Mouse (Mus musculus) 3134 (cell line): ENCODE measurements around the gene Prkcg.
A peak's percentile ranks its signal among the peaks of the same experiment; 100 is the strongest.
"Not testable (repeated sequence)": the region's sequence is repeated elsewhere in the genome, so short reads cannot be mapped to it uniquely, and the experiment has no call there.

ENCODE experiments used
- DNase-seq: peaks from one replicate; pipeline ENCODE4 v3.0.0-alpha.2; 2011; ENCODE audit warnings: low spot score; ENCODE audit not compliant: insufficient read length; ENCODE audit errors: extremely low read depth

The Prkcg gene

DNA sequence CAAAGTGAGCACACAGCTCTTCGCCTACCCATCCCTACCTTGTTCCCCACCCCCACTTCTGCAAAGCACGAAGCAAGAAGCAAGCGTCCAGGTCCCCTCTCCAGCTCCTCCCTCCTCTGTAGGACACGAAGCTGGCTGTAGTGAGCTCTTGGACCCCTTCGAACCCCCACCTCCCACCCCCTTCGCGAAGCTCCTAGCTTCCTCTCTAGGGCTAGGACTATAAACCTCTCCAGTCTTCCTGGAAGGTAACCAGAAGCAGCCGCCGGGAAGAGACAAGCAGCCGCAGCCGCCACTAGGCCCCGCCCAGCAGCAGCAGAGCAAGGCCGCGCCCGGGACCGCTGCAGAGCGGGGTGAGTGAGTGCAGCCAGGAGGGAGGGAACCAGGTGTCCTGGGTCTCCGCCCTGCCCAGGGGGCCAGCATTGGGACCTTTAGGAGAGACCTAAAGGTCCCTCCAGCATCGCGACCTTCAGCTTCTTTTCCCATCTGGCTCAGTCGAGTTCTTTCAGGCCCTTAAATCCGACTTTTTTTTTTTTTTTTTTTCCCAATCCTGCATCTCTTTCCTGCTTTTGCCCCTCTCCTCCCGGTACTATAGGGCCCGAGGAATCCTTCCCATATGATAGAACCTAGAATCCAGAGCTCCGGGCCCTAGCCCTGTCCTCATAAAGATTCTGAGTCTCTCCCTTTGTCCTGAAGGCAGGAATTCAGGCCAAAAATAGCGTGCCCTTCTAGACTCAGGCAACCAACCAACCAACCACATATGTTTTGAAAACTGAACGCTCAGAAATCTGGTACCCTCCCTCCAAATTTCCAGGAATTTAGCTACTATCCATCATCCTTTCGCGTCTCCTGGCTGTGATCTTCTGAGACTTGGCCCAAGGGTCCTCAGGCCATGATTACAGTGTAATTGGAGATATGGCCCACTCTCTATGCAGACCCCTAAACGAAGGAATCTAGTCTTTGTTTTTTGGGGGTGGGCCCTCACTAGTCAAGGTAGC, at the start of gene Prkcg, which contains the start of gene Myadm:
Prkcg (plus strand) TSS at position 204 of the 995 bp plus-strand sequence.
Myadm (plus strand) TSS at position 105 of the 995 bp plus-strand sequence.
- peak; percentile 83 for DNase-seq

DNA sequence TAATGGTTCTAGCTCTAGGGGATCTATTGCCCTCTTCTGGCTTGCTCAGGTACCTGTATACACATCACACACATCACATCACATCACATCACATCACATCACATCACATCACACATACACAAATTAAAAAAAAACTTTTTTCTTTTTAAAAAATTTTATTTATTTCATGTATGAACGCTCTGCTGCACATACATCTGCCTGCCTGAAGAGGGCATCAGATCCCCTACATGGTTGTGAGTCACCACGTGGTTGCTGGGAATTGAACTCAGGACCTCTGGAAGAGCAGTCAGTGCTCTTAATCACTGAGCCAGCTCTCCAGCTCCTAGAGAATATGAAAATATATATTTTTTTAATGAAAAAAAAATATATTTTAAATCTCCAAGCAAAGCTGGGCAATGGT, 49.8 kb upstream of the Prkcg start:
- no peak for DNase-seq

- DNase-seq, result no peak
These were observed 28.3 kb upstream of the Prkcg start for GRCm38 (mm10) chr7:3260701-3261100.

GRCm38 (mm10) chr7:3261446-3261845, 27.5 kb upstream of the Prkcg start:
- DNase-seq, result no peak

DNA sequence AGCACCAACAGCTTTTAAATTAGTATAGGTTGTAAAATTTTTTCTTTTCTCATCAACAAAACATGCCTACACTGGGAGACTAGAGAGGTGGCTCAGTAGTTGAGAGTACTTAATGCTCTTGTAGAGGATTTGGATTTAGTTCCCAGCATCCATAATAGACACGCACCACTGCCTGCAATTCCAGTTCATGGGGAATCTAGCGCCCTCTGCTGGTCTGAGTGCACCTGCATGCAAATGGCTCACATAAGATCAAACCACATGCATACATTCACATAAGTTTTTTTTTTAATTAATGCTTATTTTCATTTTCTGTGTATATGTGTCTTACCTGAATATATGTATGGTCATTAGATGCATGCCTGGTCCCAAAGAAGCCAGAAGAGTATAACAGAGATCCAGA, 26.2 kb upstream of the Prkcg start:
- no peak for DNase-seq

DNA sequence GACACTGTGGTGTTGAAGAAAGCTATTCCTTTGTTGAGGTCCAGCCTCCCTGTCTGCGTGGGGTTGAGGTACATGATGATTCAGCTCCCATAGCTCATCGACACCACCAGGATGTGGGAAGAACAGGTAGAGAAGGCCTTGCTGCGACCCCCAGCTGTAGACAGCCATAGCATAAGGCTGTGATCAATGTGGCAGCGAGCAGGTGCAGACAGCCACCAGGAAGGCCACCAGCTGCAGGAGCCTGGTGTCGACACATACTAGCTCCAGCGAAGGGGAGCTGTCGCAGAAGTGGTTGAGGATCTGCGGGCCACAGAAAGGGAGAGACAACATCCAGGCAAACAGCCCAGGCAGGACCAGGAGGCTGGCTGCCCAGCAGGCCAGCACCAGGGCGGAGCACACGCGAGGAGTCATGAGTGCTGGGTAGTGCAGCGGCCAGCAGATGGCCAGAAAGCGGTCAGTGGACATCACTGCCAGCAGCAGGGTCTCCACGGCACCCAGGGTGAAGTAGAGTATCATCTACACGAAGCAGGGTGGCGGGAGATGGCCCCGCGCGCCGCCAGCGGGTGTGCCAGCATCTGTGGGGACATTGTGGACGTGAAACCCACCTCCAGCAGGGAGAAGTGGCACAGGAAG, 24.5 kb upstream of the Prkcg start:
- peak; percentile 14 for DNase-seq

DNA sequence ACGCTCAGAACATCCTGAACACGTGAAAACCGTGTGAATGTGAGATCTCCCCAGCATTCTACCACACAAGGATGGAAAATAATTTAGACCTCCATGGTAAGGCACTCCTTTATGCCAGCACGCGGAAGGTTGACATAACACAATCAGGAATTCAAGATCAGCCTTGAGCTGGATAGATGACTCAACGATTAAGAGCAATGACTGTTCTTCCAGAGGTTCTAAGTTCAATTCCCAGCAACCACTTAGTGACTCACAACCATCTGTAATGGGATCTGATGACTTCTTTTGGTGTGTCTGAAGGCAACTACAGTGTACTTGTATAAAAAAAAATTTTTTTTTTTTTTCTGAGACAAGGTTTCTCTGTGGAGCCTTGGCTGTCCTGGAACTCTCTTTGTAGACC, 23.7 kb upstream of the Prkcg start:
- DNase-seq, result no peak

DNA sequence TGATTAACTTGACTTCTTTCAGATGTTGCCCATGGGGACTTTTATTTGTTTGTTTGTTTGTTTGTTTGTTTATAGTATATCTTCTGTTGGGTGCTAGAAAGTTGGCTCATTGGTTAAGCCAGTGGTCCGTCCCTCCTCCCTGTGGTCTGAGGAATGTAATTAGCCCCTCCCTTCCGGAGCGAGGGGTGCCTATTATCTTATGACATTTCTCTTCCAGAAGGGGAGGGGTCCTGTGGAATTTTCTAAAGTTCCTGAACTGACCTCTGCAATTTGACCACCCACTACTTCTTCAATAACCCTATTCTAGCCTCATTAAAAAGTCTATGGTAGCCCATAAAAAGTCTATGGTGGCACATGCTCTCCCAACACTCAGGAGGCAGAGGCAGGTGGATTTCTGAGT, 21.7 kb upstream of the Prkcg start:
- no peak for DNase-seq

DNA sequence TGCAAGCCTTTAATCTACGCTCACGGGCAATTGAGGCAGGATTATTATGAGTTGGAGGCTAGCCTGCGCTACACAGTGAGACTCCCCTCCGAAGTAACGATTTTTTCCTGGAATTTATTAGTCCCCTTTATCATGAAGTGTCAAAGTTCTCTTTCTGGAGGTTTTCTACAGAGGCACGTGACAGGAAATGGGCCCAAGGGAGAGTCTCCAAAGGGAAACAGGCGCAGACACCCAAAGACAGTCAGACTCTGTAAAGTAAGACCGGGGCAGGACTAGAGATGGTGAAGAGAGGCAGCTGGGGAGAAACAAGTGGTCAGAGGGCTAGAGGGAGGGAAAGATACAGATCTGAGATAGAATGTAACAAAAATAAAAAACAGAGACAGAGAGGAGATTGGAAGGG, 21.1 kb upstream of the Prkcg start:
- DNase-seq, result no peak

GRCm38 (mm10) chr7:3268291-3268690, 20.7 kb upstream of the Prkcg start:
- DNase-seq, result no peak

- DNase-seq, result no peak
These were observed 16.8 kb upstream of the Prkcg start for GRCm38 (mm10) chr7:3272206-3272605.

GRCm38 (mm10) chr7:3275455-3276170, 13.4 kb upstream of the Prkcg start:
- DNase-seq, result peak; percentile 63

DNA sequence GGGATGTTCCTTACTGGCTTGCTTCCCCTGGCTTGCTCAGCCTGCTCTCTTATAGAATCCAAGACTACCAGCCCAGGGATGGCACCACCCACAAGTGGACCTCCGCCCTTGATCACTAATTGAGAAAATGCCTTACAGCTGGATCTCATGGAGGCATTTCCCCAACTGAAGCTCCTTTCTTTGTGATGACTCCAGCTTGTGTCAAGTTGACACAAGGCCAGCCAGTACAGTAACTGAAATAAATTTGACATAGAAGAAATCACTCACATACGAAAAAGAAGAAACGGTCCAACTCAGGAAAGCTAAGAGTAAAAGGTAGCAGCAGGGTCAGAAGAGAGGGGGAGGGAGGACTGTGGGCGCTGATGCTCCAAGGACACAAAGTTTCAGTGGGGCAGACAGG, 12.2 kb upstream of the Prkcg start:
- DNase-seq, result not testable (repeated sequence)

- DNase-seq, result no peak
These were observed 8.8 kb upstream of the Prkcg start for GRCm38 (mm10) chr7:3280080-3280653.

- no peak for DNase-seq
These were observed 8.3 kb upstream of the Prkcg start for GRCm38 (mm10) chr7:3280654-3281153.

- DNase-seq, result no peak
These were observed 7.2 kb upstream of the Prkcg start for GRCm38 (mm10) chr7:3281741-3282140.

- no peak for DNase-seq
These were observed 5.7 kb upstream of the Prkcg start for GRCm38 (mm10) chr7:3283081-3283875.

DNA sequence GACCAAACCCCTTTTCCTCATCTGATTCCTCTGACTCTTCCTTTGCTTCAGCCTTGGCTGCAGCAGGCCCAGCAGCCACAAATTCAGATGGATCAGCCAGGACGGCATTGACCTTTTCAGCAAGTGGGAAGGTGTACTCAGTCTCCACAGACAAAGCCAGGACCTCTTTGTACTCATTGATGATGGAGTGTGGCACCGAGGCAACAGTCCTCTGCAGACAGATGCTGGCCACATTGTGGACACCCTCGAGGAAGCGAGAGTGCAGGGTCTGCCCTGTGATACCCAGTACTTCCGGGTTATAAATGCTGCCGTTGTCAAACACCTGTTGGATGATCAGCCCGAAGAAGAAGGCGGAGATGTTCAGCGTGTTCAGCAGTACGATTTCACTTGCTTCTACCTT, 4.4 kb upstream of the Prkcg start:
- DNase-seq, result no peak

- DNase-seq, result no peak
These were observed 2.9 kb upstream of the Prkcg start for GRCm38 (mm10) chr7:3286036-3286435.

- peak; percentile 57 for DNase-seq
These were observed 1.8 kb upstream of the Prkcg start for GRCm38 (mm10) chr7:3287186-3287585.
